Mouse (Mus musculus): ENCODE data around the gene Unc5a. TPM values are rescaled to one million over a fixed set of nuclear protein-coding genes. Genes with fewer than 3 reads are reported as not detected.

Gene Unc5a
- total and polyA plus RNA-seq, 3 experiments = not detected

GRCm38 (mm10) chr13:55004646-55005045 lies 55.4 kb downstream of the Unc5a start:
- no peaks in the 10 kb centered on the region for H3K36me3 ChIP-seq (ENCODE audit: control insufficient read depth in 1 of 2, insufficient read depth in 2 of 2, low read length in 2 of 2)

GRCm38 (mm10) chr13:55005691-55006414 lies 56.6 kb downstream of the Unc5a start:
- Histone ChIP-seq H3K9ac (ENCODE audit: control insufficient read depth, low read depth, low read length, poor library complexity, severe bottlenecking) (no peak overlapping the region), H3K9me3 (replicated peaks; ENCODE audit: insufficient read depth, low read length) (no peaks in the 10 kb centered on the region), H3K36me3 (ENCODE audit: control insufficient read depth in 1 of 2, insufficient read depth in 2 of 2, low read length in 2 of 2) (no peaks in the 10 kb centered on the region), H3K79me2 (ENCODE audit: control insufficient read depth, insufficient read depth, low read length, poor library complexity) (no peaks in the 10 kb centered on the region), H3K27ac (ENCODE audit: control insufficient read depth, low read depth, low read length) (no peak overlapping the region), H3K4me1 (ENCODE audit: control insufficient read depth in 1 of 2, insufficient read depth in 2 of 2, low read length in 2 of 2) (no peaks in the 10 kb centered on the region), H3K4me3 (ENCODE audit: control insufficient read depth in 1 of 2, insufficient read depth in 1 of 2, low read depth in 2 of 2, low read length in 2 of 2) (no peak overlapping the region), H3K27me3 (ENCODE audit: control insufficient read depth in 1 of 2, insufficient read depth in 2 of 2, low read length in 2 of 2) (no peaks in the 10 kb centered on the region)
- no peak for DNase-seq (ENCODE audit: low read depth, low spot score)
- TF ChIP-seq USF1 (IDR thresholded peaks at IDR 0.05; ENCODE audit: low read depth, low read length) (no peak), GABPA (IDR thresholded peaks at IDR 0.05; ENCODE audit: low read depth, low read length) (no peak), ZKSCAN1 (IDR thresholded peaks at IDR 0.05; ENCODE audit: low read depth, low read length) (no peak), NELFE (IDR thresholded peaks at IDR 0.05; ENCODE audit: low read depth, low read length) (no peak), MAX (IDR thresholded peaks at IDR 0.05; ENCODE audit: low read length) (no peak)

More at GRCm38 (mm10) chr13:55004646-55005045, 55.4 kb downstream of the Unc5a start:
- TF ChIP-seq GATA1 (IDR thresholded peaks at IDR 0.05; ENCODE audit: low read depth, low read length) (no peak), HCFC1 (IDR thresholded peaks at IDR 0.05; ENCODE audit: low read depth, low read length) (no peak)
- Histone ChIP-seq H3K79me2 (ENCODE audit: control insufficient read depth, insufficient read depth, low read length, poor library complexity) (no peaks in the 10 kb centered on the region), H3K27ac (ENCODE audit: control insufficient read depth, low read depth, low read length) (no peak overlapping the region), H3K4me3 (ENCODE audit: control insufficient read depth in 1 of 2, insufficient read depth in 1 of 2, low read depth in 2 of 2, low read length in 2 of 2) (no peak overlapping the region), H3K9me3 (replicated peaks; ENCODE audit: insufficient read depth, low read length) (no peaks in the 10 kb centered on the region), H3K9ac (ENCODE audit: control insufficient read depth, low read depth, low read length, poor library complexity, severe bottlenecking) (no peak overlapping the region), H3K27me3 (ENCODE audit: control insufficient read depth in 1 of 2, insufficient read depth in 2 of 2, low read length in 2 of 2) (no peaks in the 10 kb centered on the region), H3K4me1 (ENCODE audit: control insufficient read depth in 1 of 2, insufficient read depth in 2 of 2, low read length in 2 of 2) (no peaks in the 10 kb centered on the region)
- DNase-seq (ENCODE audit: low read depth, low spot score) = no peak

GRCm38 (mm10) chr13:55006415-55006742 lies 57.2 kb downstream of the Unc5a start:
- H3K4me1 ChIP-seq (ENCODE audit: control insufficient read depth in 1 of 2, insufficient read depth in 2 of 2, low read length in 2 of 2) = no peaks in the 10 kb centered on the region
- TF ChIP-seq SIN3A (IDR thresholded peaks at IDR 0.05; ENCODE audit: low read length) = no peak
- TF ChIP-seq JUND (IDR thresholded peaks at IDR 0.05; ENCODE audit: low read depth, low read length) = no peak
- no peak for TF ChIP-seq ZMIZ1 (IDR thresholded peaks at IDR 0.05; ENCODE audit: low read depth, low read length)
- no peak for TF ChIP-seq ZC3H11A (IDR thresholded peaks at IDR 0.05; ENCODE audit: low read depth, low read length)
- no peak for TF ChIP-seq USF2 (IDR thresholded peaks at IDR 0.05; ENCODE audit: borderline replicate concordance in 1 of 2, insufficient read depth in 1 of 2, low read depth in 1 of 2, low read length in 2 of 2)
- no peak for TF ChIP-seq CHD2 (IDR thresholded peaks at IDR 0.05; ENCODE audit: low read length)
- TF ChIP-seq ELF1 (IDR thresholded peaks at IDR 0.05; ENCODE audit: low read depth, low read length) = no peak
- TF ChIP-seq MXI1 (IDR thresholded peaks at IDR 0.05; ENCODE audit: low read depth, low read length) = no peak
- no peak for TF ChIP-seq MAFK (IDR thresholded peaks at IDR 0.05; ENCODE audit: borderline replicate concordance, low read depth, low read length)
- no peak for TF ChIP-seq POLR2AphosphoS2 (IDR thresholded peaks at IDR 0.05; ENCODE audit: low read length)
- TF ChIP-seq EP300 (IDR thresholded peaks at IDR 0.05; ENCODE audit: low read depth in 1 of 2, low read length in 2 of 2) = no peak
- no peak for TF ChIP-seq NELFE (IDR thresholded peaks at IDR 0.05; ENCODE audit: low read depth, low read length)
- no peak for TF ChIP-seq ZKSCAN1 (IDR thresholded peaks at IDR 0.05; ENCODE audit: low read depth, low read length)
- no peak for TF ChIP-seq SMC3 (IDR thresholded peaks at IDR 0.05; ENCODE audit: low read depth, low read length)
- TF ChIP-seq MAX (IDR thresholded peaks at IDR 0.05; ENCODE audit: low read length) = no peak
- TF ChIP-seq GATA1 (IDR thresholded peaks at IDR 0.05; ENCODE audit: low read depth, low read length) = no peak
- TF ChIP-seq E2F4 (IDR thresholded peaks at IDR 0.05; ENCODE audit: borderline replicate concordance, low read depth, low read length) = no peak
- H3K79me2 ChIP-seq (ENCODE audit: control insufficient read depth, insufficient read depth, low read length, poor library complexity) = no peaks in the 10 kb centered on the region
- H3K9me3 ChIP-seq (replicated peaks; ENCODE audit: insufficient read depth, low read length) = no peaks in the 10 kb centered on the region
- no peaks in the 10 kb centered on the region for H3K36me3 ChIP-seq (ENCODE audit: control insufficient read depth in 1 of 2, insufficient read depth in 2 of 2, low read length in 2 of 2)
- no peak overlapping the region for H3K4me3 ChIP-seq (ENCODE audit: control insufficient read depth in 1 of 2, insufficient read depth in 1 of 2, low read depth in 2 of 2, low read length in 2 of 2)
- no peak for DNase-seq (ENCODE audit: low read depth, low spot score)
- H3K27me3 ChIP-seq (ENCODE audit: control insufficient read depth in 1 of 2, insufficient read depth in 2 of 2, low read length in 2 of 2) = no peaks in the 10 kb centered on the region
- H3K9ac ChIP-seq (ENCODE audit: control insufficient read depth, low read depth, low read length, poor library complexity, severe bottlenecking) = no peak overlapping the region
- no peak overlapping the region for H3K27ac ChIP-seq (ENCODE audit: control insufficient read depth, low read depth, low read length)
